Mouse (Mus musculus) heart, postnatal 0 days (tissue): ENCODE measurements at regions not wholly inside any gene's neighbourhood (a gene's known extent, or its start where the extent isn't known, plus 50 kb on each side); places are given as distances from the start of the nearest gene placed in this dataset.

Experiments
- CTCF ChIP-seq: IDR thresholded peaks from 2 replicates; pipeline ENCODE4 v1.5.1; 2016; ENCODE audit warnings: antibody characterized with exemption, control low read depth, low read depth
- EP300 ChIP-seq: IDR thresholded peaks from 2 replicates; pipeline ENCODE4 v1.6.1; 2016; ENCODE audit warnings: antibody characterized with exemption, low read depth

- TF ChIP-seq CTCF = no peak
- no peak for TF ChIP-seq EP300
Observed at GRCm38 (mm10) chr10:45888835-45889234, 311.2 kb downstream of the Hace1 start.
